Mouse (Mus musculus): ENCODE data around the gene Ip6k2. TPM values are rescaled to one million over a fixed set of nuclear protein-coding genes. Genes with fewer than 3 reads are reported as not detected.

Ip6k2 gene
- polyA plus RNA-seq, 1 experiment from 2014 or later = 170 TPM

GRCm38 (mm10) chr9:108855335-108855734 is 71.7 kb downstream of the Ip6k2 start:
- peaks cover 15% of the 10 kb centered on the region for H3K4me1 ChIP-seq
- WGBS = 65% methylated on average over 5 of the region's 5 CpGs
- peak overlapping the region; percentile 90 for H3K4me2 ChIP-seq (replicated peaks)
- no peak overlapping the region for H3K4me3 ChIP-seq
- no peaks in the 10 kb centered on the region for H3K27me3 ChIP-seq (replicated peaks)
- no peak overlapping the region for H3K27ac ChIP-seq
- ATAC-seq (ENCODE audit: low FRiP score, low read depth) = no peak
- no peak overlapping the region for H3K9ac ChIP-seq
- H3K9me3 ChIP-seq = no peaks in the 10 kb centered on the region
- H3K36me3 ChIP-seq = peaks cover 33% of the 10 kb centered on the region

Small RNAs within 50 kb of the gene (microRNA-seq; reads per million reads assigned to microRNA genes)
- gene Gm23156 = not detected

Other genes with a start within 250 kb of the Ip6k2 start
- 124 and 134 TPM in 2 replicates for gene Impdh2, start 223.5 kb upstream of the Ip6k2 start, polyA plus RNA-seq (2016; fragmentation: Nextera tagmentation; extraction: Ambion mirVana)
- 67.3 and 69.0 TPM in 2 replicates for gene Ndufaf3, start 216.4 kb upstream of the Ip6k2 start, polyA plus RNA-seq (2016; fragmentation: Nextera tagmentation; extraction: Ambion mirVana)
- gene Dalrd3, start 213.9 kb upstream of the Ip6k2 start, polyA plus RNA-seq (2016; fragmentation: Nextera tagmentation; extraction: Ambion mirVana) = 240 and 254 TPM in 2 replicates
- 285 and 286 TPM in 2 replicates for gene Wdr6, start 205.1 kb upstream of the Ip6k2 start, polyA plus RNA-seq (2016; fragmentation: Nextera tagmentation; extraction: Ambion mirVana)
- 20.9 and 21.3 TPM in 2 replicates for gene P4htm, start 186.1 kb upstream of the Ip6k2 start, polyA plus RNA-seq (2016; fragmentation: Nextera tagmentation; extraction: Ambion mirVana)
- 56.2 and 57.2 TPM in 2 replicates for gene Arih2, start 134.4 kb upstream of the Ip6k2 start, polyA plus RNA-seq (2016; fragmentation: Nextera tagmentation; extraction: Ambion mirVana)
- 40.1 and 41.8 TPM in 2 replicates for gene Slc25a20, start 121.7 kb upstream of the Ip6k2 start, polyA plus RNA-seq (2016; fragmentation: Nextera tagmentation; extraction: Ambion mirVana)
- gene Prkar2a, start 94.5 kb upstream of the Ip6k2 start, polyA plus RNA-seq (2016; fragmentation: Nextera tagmentation; extraction: Ambion mirVana) = 59.2 and 66.4 TPM in 2 replicates
- gene Nckipsd, start 24.6 kb downstream of the Ip6k2 start, polyA plus RNA-seq (2016; fragmentation: Nextera tagmentation; extraction: Ambion mirVana) = 16.4 and 23.6 TPM in 2 replicates
- 12.1 and 14.3 TPM in 2 replicates for gene Celsr3, start 42.5 kb downstream of the Ip6k2 start, polyA plus RNA-seq (2016; fragmentation: Nextera tagmentation; extraction: Ambion mirVana)
- 10.8 and 11.9 TPM in 2 replicates for gene Slc26a6, start 69.5 kb downstream of the Ip6k2 start, polyA plus RNA-seq (2016; fragmentation: Nextera tagmentation; extraction: Ambion mirVana)
- gene Tmem89, start 130.8 kb downstream of the Ip6k2 start, polyA plus RNA-seq (2016; fragmentation: Nextera tagmentation; extraction: Ambion mirVana) = not detected in 2 replicates
- gene Uqcrc1, start 152.8 kb downstream of the Ip6k2 start, polyA plus RNA-seq (2016; fragmentation: Nextera tagmentation; extraction: Ambion mirVana) = 401 and 409 TPM in 2 replicates
- gene Col7a1, start 169.8 kb downstream of the Ip6k2 start, polyA plus RNA-seq (2016; fragmentation: Nextera tagmentation; extraction: Ambion mirVana) = 1.6 and 1.9 TPM in 2 replicates
- not detected in 2 replicates for gene Ucn2, start 202.2 kb downstream of the Ip6k2 start, polyA plus RNA-seq (2016; fragmentation: Nextera tagmentation; extraction: Ambion mirVana)
- 22.9 and 23.9 TPM in 2 replicates for gene Pfkfb4, start 208.0 kb downstream of the Ip6k2 start, polyA plus RNA-seq (2016; fragmentation: Nextera tagmentation; extraction: Ambion mirVana)